Mouse (Mus musculus) liver, embryonic 11.5 days (tissue): ENCODE measurements at regions not wholly inside any gene's neighbourhood (a gene's known extent, or its start where the extent isn't known, plus 50 kb on each side); places are given as distances from the start of the nearest gene placed in this dataset.

Source experiments
- ATAC-seq: fragments of 200-750 bp; cut with Nextera tagmentation; replicated peaks from 2 replicates; pipeline ENCODE4 v1.8.0; 2017; ENCODE audit warnings: moderate number of reproducible peaks, mild to moderate bottlenecking, moderate TSS enrichment, moderate library complexity; ENCODE audit not compliant: low FRiP score
- DNase-seq: peaks from one replicate; pipeline ENCODE4 v3.0.0-alpha.2; 2017; ENCODE audit warnings: low spot score
- H3K27ac ChIP-seq: fragments of 300-500 bp; sonication (generic); 2 replicates; pipeline ENCODE4 v1.5.1; 2014; ENCODE audit warnings: mild to moderate bottlenecking, low read depth, low read length, control low read depth
- H3K27me3 ChIP-seq: fragments of 300-500 bp; sonication (generic); replicated peaks from 2 replicates; pipeline ENCODE4 v1.6.1; 2014; ENCODE audit warnings: low read length, mixed read lengths; ENCODE audit not compliant: control insufficient read depth, insufficient read depth
- H3K36me3 ChIP-seq: fragments of 300-500 bp; sonication (generic); 2 replicates; pipeline ENCODE4 v1.6.1; 2014; ENCODE audit warnings: mild to moderate bottlenecking, low read length, moderate library complexity, mixed read lengths; ENCODE audit not compliant: control insufficient read depth, insufficient read depth
- H3K4me1 ChIP-seq: fragments of 300-500 bp; sonication (generic); replicated peaks from 2 replicates; pipeline ENCODE4 v1.6.1; 2014; ENCODE audit warnings: low read length, mixed read lengths; ENCODE audit not compliant: control insufficient read depth, insufficient read depth
- H3K4me2 ChIP-seq: fragments of 300-500 bp; sonication (generic); 2 replicates; pipeline ENCODE4 v1.6.1; 2014; ENCODE audit warnings: mild to moderate bottlenecking, control low read depth, moderate library complexity
- H3K4me3 ChIP-seq: fragments of 300-500 bp; sonication (generic); 2 replicates; pipeline ENCODE4 v1.5.1; 2014; ENCODE audit warnings: low read depth, low read length, control low read depth
- H3K9ac ChIP-seq: fragments of 300-500 bp; sonication (generic); 2 replicates; pipeline ENCODE4 v1.6.1; 2014; ENCODE audit warnings: low read depth, low read length, control low read depth
- H3K9me3 ChIP-seq: fragments of 300-500 bp; sonication (generic); 2 replicates; pipeline ENCODE4 v1.6.1; 2016; ENCODE audit warnings: low read length, inconsistent platforms, mixed read lengths; ENCODE audit not compliant: control insufficient read depth
- WGBS: fragments of 180-500 bp; shearing (Covaris S2); extraction: QIAGEN DNeasy Blood & Tissue Kit; methylation state at CpG from one replicate; pipeline ENCODE4 v1.1.7; 2014; 5-methylcytosine and 5-hydroxymethylcytosine counted together

DNA sequence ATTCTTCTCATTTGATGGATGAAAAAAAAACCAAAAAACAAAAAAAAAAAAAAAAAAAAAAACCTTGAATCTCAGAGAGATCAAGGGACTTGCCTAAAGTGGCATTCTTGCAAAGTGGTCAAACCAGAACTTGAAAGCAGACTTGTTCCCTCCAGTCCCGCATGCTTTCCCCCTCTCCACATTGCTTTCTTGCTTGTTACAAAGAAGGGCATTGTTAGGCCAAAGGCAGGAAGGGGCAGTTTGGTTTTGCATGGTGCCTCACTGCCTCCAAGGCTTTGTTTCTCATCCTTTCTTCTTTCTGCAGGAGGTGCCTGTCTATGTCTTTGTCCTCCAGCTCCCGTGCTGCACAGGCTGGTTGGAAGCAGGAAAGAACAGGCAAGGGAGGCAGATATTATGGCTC lies 356.2 kb upstream of the Tenm4 start:
- H3K9me3 ChIP-seq = no peaks in the 10 kb centered on the region
- ATAC-seq = no peak
- no peak overlapping the region for H3K4me2 ChIP-seq
- WGBS = 57% methylated on average over 2 of the region's 2 CpGs
- H3K9ac ChIP-seq = no peak overlapping the region
- DNase-seq = no peak
- H3K4me1 ChIP-seq = no peaks in the 10 kb centered on the region
- H3K36me3 ChIP-seq = no peaks in the 10 kb centered on the region
- no peak overlapping the region for H3K4me3 ChIP-seq
- H3K27me3 ChIP-seq = no peaks in the 10 kb centered on the region
- no peak overlapping the region for H3K27ac ChIP-seq

DNA sequence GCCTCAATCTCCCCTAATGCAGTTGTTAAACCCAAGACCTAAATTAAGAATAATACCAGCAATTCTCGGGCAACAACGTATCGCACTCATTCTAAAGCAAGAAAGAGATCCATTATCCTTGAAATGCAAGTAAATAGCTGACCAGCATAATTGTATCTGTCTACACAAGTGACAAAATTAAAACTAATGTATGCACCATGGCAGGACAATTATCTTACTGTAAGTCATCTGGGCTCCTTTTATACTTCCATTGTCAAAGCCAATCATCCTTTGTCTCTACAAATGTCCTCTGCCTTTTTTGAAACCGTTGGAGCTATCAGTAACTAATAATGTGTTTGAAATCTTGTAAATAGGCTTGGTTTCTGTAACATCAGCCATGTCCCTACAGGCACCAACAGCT lies 347.5 kb upstream of the Tenm4 start:
- Histone ChIP-seq H3K4me1 (no peaks in the 10 kb centered on the region), H3K27ac (no peak overlapping the region), H3K9me3 (no peaks in the 10 kb centered on the region), H3K9ac (no peak overlapping the region), H3K27me3 (no peaks in the 10 kb centered on the region), H3K36me3 (no peaks in the 10 kb centered on the region), H3K4me3 (no peak overlapping the region), H3K4me2 (no peak overlapping the region)
- 86% methylated on average over 4 of the region's 4 CpGs for WGBS
- ATAC-seq (no peak), DNase-seq (no peak)

- no peak for DNase-seq
- no peak for ATAC-seq
- H3K9ac ChIP-seq = no peak overlapping the region
- no peak overlapping the region for H3K4me3 ChIP-seq
- H3K4me1 ChIP-seq = no peaks in the 10 kb centered on the region
- H3K9me3 ChIP-seq = no peaks in the 10 kb centered on the region
- H3K4me2 ChIP-seq = no peak overlapping the region
- WGBS = 91% methylated on average over 4 of the region's 4 CpGs
- no peaks in the 10 kb centered on the region for H3K36me3 ChIP-seq
- no peaks in the 10 kb centered on the region for H3K27me3 ChIP-seq
- H3K27ac ChIP-seq = no peak overlapping the region
These were observed 341.2 kb upstream of the Tenm4 start for GRCm38 (mm10) chr7:95829889-95830288.

- H3K36me3 ChIP-seq = no peaks in the 10 kb centered on the region
- H3K27me3 ChIP-seq = no peaks in the 10 kb centered on the region
- WGBS = 88% methylated on average over 10 of the region's 10 CpGs
- no peak overlapping the region for H3K9ac ChIP-seq
- no peak for ATAC-seq
- H3K4me3 ChIP-seq = no peak overlapping the region
- no peak overlapping the region for H3K4me2 ChIP-seq
- no peak overlapping the region for H3K27ac ChIP-seq
- H3K9me3 ChIP-seq = no peaks in the 10 kb centered on the region
- no peak for DNase-seq
- H3K4me1 ChIP-seq = no peaks in the 10 kb centered on the region
These were observed 336.7 kb upstream of the Tenm4 start for GRCm38 (mm10) chr7:95834236-95834919.

- no peak overlapping the region for H3K4me3 ChIP-seq
- 69% methylated on average over 2 of the region's 2 CpGs for WGBS
These were observed 330.6 kb upstream of the Tenm4 start for GRCm38 (mm10) chr7:95840476-95840875.

GRCm38 (mm10) chr7:95849874-95850273 lies 321.2 kb upstream of the Tenm4 start:
- Histone ChIP-seq H3K27me3 (no peaks in the 10 kb centered on the region), H3K4me2 (no peak overlapping the region), H3K9me3 (no peaks in the 10 kb centered on the region), H3K36me3 (no peaks in the 10 kb centered on the region), H3K9ac (no peak overlapping the region), H3K4me3 (no peak overlapping the region), H3K4me1 (no peaks in the 10 kb centered on the region), H3K27ac (no peak overlapping the region)
- DNase-seq (no peak), ATAC-seq (no peak)
- WGBS = 71% methylated on average over 2 of the region's 2 CpGs

More at GRCm38 (mm10) chr7:95840476-95840875, 330.6 kb upstream of the Tenm4 start:
- no peak for DNase-seq
- Histone ChIP-seq H3K4me2 (no peak overlapping the region), H3K9me3 (no peaks in the 10 kb centered on the region), H3K27ac (no peak overlapping the region), H3K36me3 (no peaks in the 10 kb centered on the region), H3K9ac (no peak overlapping the region), H3K4me1 (no peaks in the 10 kb centered on the region), H3K27me3 (no peaks in the 10 kb centered on the region)
- no peak for ATAC-seq

- H3K4me1 ChIP-seq = no peaks in the 10 kb centered on the region
- H3K9ac ChIP-seq = no peak overlapping the region
- no peak overlapping the region for H3K4me2 ChIP-seq
- no peaks in the 10 kb centered on the region for H3K27me3 ChIP-seq
- ATAC-seq (no peak), DNase-seq (no peak)
- WGBS = 85% methylated on average over 6 of the region's 6 CpGs
- no peak overlapping the region for H3K27ac ChIP-seq
- no peak overlapping the region for H3K4me3 ChIP-seq
- no peaks in the 10 kb centered on the region for H3K9me3 ChIP-seq
- H3K36me3 ChIP-seq = no peaks in the 10 kb centered on the region
These were observed 318.4 kb upstream of the Tenm4 start for GRCm38 (mm10) chr7:95852630-95853029.

DNA sequence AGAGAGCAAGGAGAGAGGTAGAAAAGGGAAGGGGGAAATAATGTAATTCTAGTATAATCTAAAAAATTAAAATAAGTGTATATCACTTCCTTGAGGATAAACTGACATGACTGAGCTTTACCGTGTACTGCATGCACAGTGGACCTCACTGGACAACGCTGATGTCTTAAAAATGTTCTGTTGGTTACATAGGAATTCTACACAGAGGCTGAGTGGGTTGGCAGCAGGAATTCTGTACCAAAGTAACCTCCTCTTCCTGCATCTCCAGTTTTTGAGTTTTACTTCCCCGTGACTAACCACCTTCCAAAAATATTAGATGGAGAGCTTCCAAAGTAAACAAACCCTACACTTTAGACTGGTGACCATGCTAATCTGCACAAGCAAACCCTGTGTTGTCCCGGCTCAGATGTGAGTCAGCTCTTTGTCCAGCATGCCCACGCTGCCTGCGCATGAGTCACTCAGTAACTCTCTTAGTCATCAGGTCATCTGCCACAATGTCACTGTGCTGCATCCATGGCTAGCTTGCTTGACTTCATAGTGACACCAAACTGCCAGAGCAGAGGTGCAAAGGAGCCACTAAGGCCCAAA lies 317.7 kb upstream of the Tenm4 start:
- Histone ChIP-seq H3K9me3 (no peaks in the 10 kb centered on the region), H3K4me1 (no peaks in the 10 kb centered on the region), H3K4me3 (no peak overlapping the region), H3K4me2 (no peak overlapping the region), H3K27ac (no peak overlapping the region), H3K36me3 (no peaks in the 10 kb centered on the region), H3K27me3 (no peaks in the 10 kb centered on the region), H3K9ac (no peak overlapping the region)
- DNase-seq = no peak
- no peak for ATAC-seq
- WGBS = 75% methylated on average over 6 of the region's 6 CpGs

DNA sequence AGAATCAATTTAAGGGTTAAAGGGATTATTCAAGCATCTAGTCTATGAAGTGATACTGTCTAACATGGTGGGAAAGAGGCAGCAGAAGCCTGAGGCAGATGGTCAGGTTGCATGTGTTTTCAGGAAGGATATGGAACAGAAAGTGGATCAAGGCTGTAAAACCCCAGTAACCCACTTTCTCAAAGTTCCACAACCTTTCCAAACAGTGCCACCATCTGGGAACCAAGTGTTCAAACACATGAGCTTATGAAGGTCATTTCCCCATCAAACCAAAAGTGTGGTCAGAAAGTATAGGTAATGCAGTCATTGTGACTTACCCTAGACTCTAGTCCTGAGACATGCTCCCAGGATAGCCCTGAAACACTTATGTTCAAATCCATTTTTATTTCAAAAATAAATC lies 312.8 kb upstream of the Tenm4 start:
- no peaks in the 10 kb centered on the region for H3K9me3 ChIP-seq
- H3K4me3 ChIP-seq = no peak overlapping the region
- H3K36me3 ChIP-seq = no peaks in the 10 kb centered on the region
- ATAC-seq (no peak), DNase-seq (no peak)
- no peak overlapping the region for H3K9ac ChIP-seq
- no peaks in the 10 kb centered on the region for H3K27me3 ChIP-seq
- no peaks in the 10 kb centered on the region for H3K4me1 ChIP-seq
- H3K27ac ChIP-seq = no peak overlapping the region
- H3K4me2 ChIP-seq = no peak overlapping the region
